Mouse (Mus musculus): ENCODE results near the gene Ssh1.
A peak's percentile ranks its signal among the peaks of the same experiment; 100 is the strongest.

The Ssh1 gene

GRCm38 (mm10) chr5:113993487-113994465 lies at the start of gene Ssh1:
TSS of gene Ssh1 (minus strand) at chr5:113993894.
- peak; percentile 72 to 93 for DNase-seq (ENCODE audit: low spot score in 2 of 2)

GRCm38 (mm10) chr5:114041327-114041930 lies 47.7 kb upstream of the Ssh1 start:
- no peak for DNase-seq (ENCODE audit: low spot score in 2 of 2)

- no peak for DNase-seq (ENCODE audit: low spot score in 2 of 2)
Observed at GRCm38 (mm10) chr5:114040911-114041310, 47.2 kb upstream of the Ssh1 start.

GRCm38 (mm10) chr5:114040508-114040907 lies 46.8 kb upstream of the Ssh1 start:
- DNase-seq (ENCODE audit: low spot score in 2 of 2) = no peak

GRCm38 (mm10) chr5:114035111-114035510 lies 41.4 kb upstream of the Ssh1 start:
- no peak for DNase-seq (ENCODE audit: low spot score in 2 of 2)

- DNase-seq (ENCODE audit: low spot score in 2 of 2) = no peak
Observed at GRCm38 (mm10) chr5:114034393-114034792, 40.7 kb upstream of the Ssh1 start.

GRCm38 (mm10) chr5:114032161-114032763 lies 38.6 kb upstream of the Ssh1 start:
- DNase-seq (ENCODE audit: low spot score in 2 of 2) = no peak

- no peak for DNase-seq (ENCODE audit: low spot score in 2 of 2)
Observed at GRCm38 (mm10) chr5:114030652-114031051, 37.0 kb upstream of the Ssh1 start.

GRCm38 (mm10) chr5:114028111-114028510 lies 34.4 kb upstream of the Ssh1 start:
- no peak for DNase-seq (ENCODE audit: low spot score in 2 of 2)

- DNase-seq (ENCODE audit: low spot score in 2 of 2) = no peak
Observed at GRCm38 (mm10) chr5:114027217-114027944, 33.7 kb upstream of the Ssh1 start.

- DNase-seq (ENCODE audit: low spot score in 2 of 2) = no peak
Observed at GRCm38 (mm10) chr5:114024885-114025284, 31.2 kb upstream of the Ssh1 start.

- no peak for DNase-seq (ENCODE audit: low spot score in 2 of 2)
Observed at GRCm38 (mm10) chr5:114024390-114024789, 30.7 kb upstream of the Ssh1 start.

GRCm38 (mm10) chr5:114015121-114015520 lies 21.4 kb upstream of the Ssh1 start:
- no peak for DNase-seq (ENCODE audit: low spot score in 2 of 2)

GRCm38 (mm10) chr5:114009049-114009448 lies 15.4 kb upstream of the Ssh1 start:
- no peak for DNase-seq (ENCODE audit: low spot score in 2 of 2)

GRCm38 (mm10) chr5:114007753-114008453 lies 14.2 kb upstream of the Ssh1 start:
- no peak for DNase-seq (ENCODE audit: low spot score in 2 of 2)

GRCm38 (mm10) chr5:114006974-114007373 lies 13.3 kb upstream of the Ssh1 start:
- DNase-seq (ENCODE audit: low spot score in 2 of 2) = no peak

GRCm38 (mm10) chr5:114005100-114005499 lies 11.4 kb upstream of the Ssh1 start:
- DNase-seq (ENCODE audit: low spot score in 2 of 2) = no peak

- no peak for DNase-seq (ENCODE audit: low spot score in 2 of 2)
Observed at GRCm38 (mm10) chr5:114004573-114004972, 10.9 kb upstream of the Ssh1 start.

GRCm38 (mm10) chr5:114003542-114003941 lies 9.8 kb upstream of the Ssh1 start, which contains the start of gene Dao:
TSS of gene Dao (plus strand) at chr5:114003703.
- DNase-seq (ENCODE audit: low spot score in 2 of 2) = no peak

- no peak for DNase-seq (ENCODE audit: low spot score in 2 of 2)
Observed at GRCm38 (mm10) chr5:113999382-113999781, 5.7 kb upstream of the Ssh1 start.

GRCm38 (mm10) chr5:113996458-113996857 lies 2.8 kb upstream of the Ssh1 start:
- no peak for DNase-seq (ENCODE audit: low spot score in 2 of 2)
